Mouse (Mus musculus): ENCODE measurements around the gene Mras. TPM values are rescaled to one million over a fixed set of nuclear protein-coding genes. Genes with fewer than 3 reads are reported as not detected.
A peak's percentile ranks its signal among the peaks of the same experiment; 100 is the strongest.

Gene Mras
- polyA plus RNA-seq (2016; fragmentation: Nextera tagmentation; extraction: Ambion mirVana) = 28.1 and 36.2 TPM in 2 replicates

DNA sequence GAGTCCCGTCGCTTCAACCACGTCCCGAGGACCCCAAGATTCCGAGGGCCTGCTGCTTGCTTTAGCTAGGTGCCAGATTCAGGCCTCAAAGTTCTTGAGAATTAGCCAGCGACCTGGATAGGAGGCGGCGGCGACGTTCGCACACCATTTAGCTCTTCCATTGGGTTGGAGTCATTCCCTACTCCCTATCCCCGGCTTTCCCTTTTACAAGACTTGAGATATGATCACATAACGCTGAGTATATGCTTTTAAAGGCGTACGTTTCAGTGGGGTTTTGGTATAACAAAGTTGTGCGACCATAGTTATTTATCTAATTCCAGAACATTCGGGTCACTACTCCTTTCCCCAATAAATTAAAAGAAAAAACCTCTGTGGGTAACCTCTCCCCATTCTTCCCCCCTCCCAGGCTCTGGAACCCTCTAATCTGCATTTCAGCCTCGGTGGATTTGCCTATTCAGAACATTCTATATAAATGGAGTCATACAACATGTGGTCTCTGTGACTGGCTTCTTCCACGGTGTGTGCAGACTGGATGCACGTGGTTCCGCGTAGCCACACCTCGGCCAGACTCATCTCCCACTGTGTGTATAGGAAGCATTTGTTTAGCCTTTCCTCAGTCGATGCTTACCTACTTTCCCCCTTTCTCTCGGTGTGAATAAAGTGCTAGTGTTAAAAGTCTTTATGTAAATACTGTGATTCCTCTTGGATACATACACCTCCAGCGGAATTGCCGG is at the start of gene Mras:
Gene Mras, minus strand, starts transcription at position 351 of the 734 bp plus-strand sequence.
- peak within 1 kb of the TSS; percentile 90 for H3K9ac ChIP-seq
- peak within 1 kb of the TSS; percentile 76 for H3K4me3 ChIP-seq
- peaks cover 32% of the 10 kb centered on the region for H3K4me1 ChIP-seq
- peak within 1 kb of the TSS; percentile 84 for H3K4me2 ChIP-seq (replicated peaks)
- peaks cover 20% of the 10 kb centered on the region for H3K27me3 ChIP-seq
- peak within 1 kb of the TSS; percentile 89 for H3K27ac ChIP-seq
- ATAC-seq (ENCODE audit: low FRiP score) = peak; percentile 5; the same call in 1 of the 2 replicates
- WGBS = 18% methylated on average over 27 of the region's 27 CpGs
- H3K36me3 ChIP-seq = no peaks in the 10 kb centered on the region
- no peaks in the 10 kb centered on the region for H3K9me3 ChIP-seq (replicated peaks)

GRCm38 (mm10) chr9:99485144-99485543 is 48.0 kb upstream of the Mras start:
- WGBS = 96% methylated on average over 4 of the region's 4 CpGs
- Histone ChIP-seq H3K4me3 (no peak overlapping the region), H3K9me3 (replicated peaks) (no peaks in the 10 kb centered on the region), H3K27ac (no peak overlapping the region), H3K36me3 (peaks cover 85% of the 10 kb centered on the region), H3K4me2 (replicated peaks) (no peak overlapping the region), H3K9ac (no peak overlapping the region), H3K27me3 (no peaks in the 10 kb centered on the region), H3K4me1 (no peaks in the 10 kb centered on the region)
- ATAC-seq (ENCODE audit: low FRiP score) = no peak

DNA sequence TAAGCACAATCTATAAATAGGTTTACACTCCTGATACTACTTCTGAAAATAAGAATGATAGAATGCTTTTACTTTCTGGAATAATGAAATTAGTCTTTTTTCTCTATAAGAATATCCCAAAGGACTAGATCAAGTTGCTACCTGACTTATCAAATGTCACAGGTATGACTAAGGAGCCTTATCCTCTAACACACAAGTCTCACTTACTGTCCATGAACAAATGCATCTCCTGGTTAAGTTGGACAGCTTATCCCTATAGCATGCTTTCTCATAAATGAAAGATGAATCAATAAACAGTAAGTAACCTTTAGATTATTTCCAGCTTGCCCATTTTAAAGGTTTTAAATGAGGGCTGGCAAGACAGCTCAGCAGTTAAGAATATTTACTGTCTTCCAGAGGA is 47.5 kb upstream of the Mras start:
- Histone ChIP-seq H3K4me2 (replicated peaks) (no peak overlapping the region), H3K27ac (no peak overlapping the region), H3K9ac (no peak overlapping the region), H3K4me3 (no peak overlapping the region), H3K9me3 (replicated peaks) (no peaks in the 10 kb centered on the region), H3K27me3 (no peaks in the 10 kb centered on the region), H3K4me1 (no peaks in the 10 kb centered on the region), H3K36me3 (peaks cover 81% of the 10 kb centered on the region)
- ATAC-seq (ENCODE audit: low FRiP score) = no peak

GRCm38 (mm10) chr9:99483191-99483590 is 46.0 kb upstream of the Mras start:
- ATAC-seq (ENCODE audit: low FRiP score) = no peak
- no peaks in the 10 kb centered on the region for H3K27me3 ChIP-seq
- H3K4me3 ChIP-seq = no peak overlapping the region
- 94% methylated on average over 4 of the region's 4 CpGs for WGBS
- H3K36me3 ChIP-seq = peaks cover 76% of the 10 kb centered on the region
- H3K4me1 ChIP-seq = no peaks in the 10 kb centered on the region
- H3K27ac ChIP-seq = no peak overlapping the region
- no peak overlapping the region for H3K9ac ChIP-seq
- no peaks in the 10 kb centered on the region for H3K9me3 ChIP-seq (replicated peaks)
- H3K4me2 ChIP-seq (replicated peaks) = no peak overlapping the region

DNA sequence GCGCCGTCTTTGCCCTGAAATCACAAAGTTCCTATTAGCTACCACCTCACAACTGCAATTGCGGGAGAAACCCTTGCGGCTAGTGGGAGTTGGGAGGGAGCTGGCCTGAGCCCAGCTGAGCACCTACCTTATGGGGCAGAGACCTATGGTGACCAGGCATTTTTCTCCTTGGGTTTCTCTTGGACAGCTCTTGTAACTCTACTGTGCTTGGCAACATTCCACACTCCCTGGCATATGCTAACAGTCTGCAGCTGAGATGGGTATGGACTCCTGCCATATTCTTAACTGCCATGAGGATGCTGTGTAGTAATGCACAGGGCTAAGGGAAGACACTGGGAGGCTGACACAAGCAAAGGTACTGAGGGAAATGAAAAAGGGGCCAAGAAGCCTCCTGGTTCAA is 43.6 kb upstream of the Mras start:
- Histone ChIP-seq H3K9me3 (replicated peaks) (no peaks in the 10 kb centered on the region), H3K4me3 (no peak overlapping the region), H3K36me3 (peaks cover 63% of the 10 kb centered on the region), H3K27ac (no peak overlapping the region), H3K27me3 (no peaks in the 10 kb centered on the region), H3K4me1 (no peaks in the 10 kb centered on the region), H3K9ac (0 out of 2 replicates have a peak overlapping the region, but pooled peaks have one; percentile 27), H3K4me2 (replicated peaks) (no peak overlapping the region)
- no peak for ATAC-seq (ENCODE audit: low FRiP score)
- WGBS = 97% methylated on average over 4 of the region's 4 CpGs

DNA sequence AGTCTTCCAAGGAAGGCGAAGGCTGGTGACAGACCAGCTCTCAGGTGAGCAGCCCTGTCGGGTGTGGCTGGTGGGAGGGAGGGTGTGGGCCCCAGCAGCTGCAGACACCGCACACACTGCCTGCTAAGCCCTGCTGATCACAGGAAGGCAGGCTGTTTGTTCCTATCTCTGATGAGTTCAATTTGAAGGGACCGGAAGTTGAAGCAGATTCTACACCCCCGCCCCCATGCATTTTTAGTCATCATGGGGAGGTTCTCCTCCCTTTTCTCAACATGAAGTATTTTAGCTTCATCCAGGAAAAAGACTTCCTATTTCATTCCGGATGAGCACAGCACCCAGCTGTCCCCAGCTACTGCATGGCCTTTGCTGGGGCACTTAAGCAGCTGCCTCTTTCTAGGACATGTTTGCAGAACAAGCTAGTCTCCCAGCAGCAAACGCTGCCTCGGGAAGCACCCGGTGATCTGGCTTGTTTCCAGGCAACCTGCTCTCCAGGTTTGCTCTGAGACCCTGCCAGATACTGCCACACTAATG is 42.1 kb upstream of the Mras start:
- no peak for ATAC-seq (ENCODE audit: low FRiP score)
- Histone ChIP-seq H3K27me3 (no peaks in the 10 kb centered on the region), H3K4me3 (no peak overlapping the region), H3K9me3 (replicated peaks) (no peaks in the 10 kb centered on the region), H3K4me2 (replicated peaks) (no peak overlapping the region), H3K36me3 (peaks cover 67% of the 10 kb centered on the region), H3K9ac (no peak overlapping the region), H3K4me1 (no peaks in the 10 kb centered on the region), H3K27ac (no peak overlapping the region)
- 83% methylated on average over 9 of the region's 9 CpGs for WGBS

GRCm38 (mm10) chr9:99471334-99471733 is 34.2 kb upstream of the Mras start:
- no peak overlapping the region for H3K27ac ChIP-seq
- peaks cover 20% of the 10 kb centered on the region for H3K36me3 ChIP-seq
- no peaks in the 10 kb centered on the region for H3K27me3 ChIP-seq
- H3K4me1 ChIP-seq = peaks cover 3% of the 10 kb centered on the region; the same call in 1 of the 2 replicates
- no peak overlapping the region for H3K9ac ChIP-seq
- 86% methylated on average over 7 of the region's 7 CpGs for whole genome bisulfite sequencing
- no peak overlapping the region for H3K4me2 ChIP-seq (replicated peaks)
- no peak for ATAC-seq (ENCODE audit: low FRiP score)
- H3K4me3 ChIP-seq = no peak overlapping the region
- no peaks in the 10 kb centered on the region for H3K9me3 ChIP-seq (replicated peaks)

DNA sequence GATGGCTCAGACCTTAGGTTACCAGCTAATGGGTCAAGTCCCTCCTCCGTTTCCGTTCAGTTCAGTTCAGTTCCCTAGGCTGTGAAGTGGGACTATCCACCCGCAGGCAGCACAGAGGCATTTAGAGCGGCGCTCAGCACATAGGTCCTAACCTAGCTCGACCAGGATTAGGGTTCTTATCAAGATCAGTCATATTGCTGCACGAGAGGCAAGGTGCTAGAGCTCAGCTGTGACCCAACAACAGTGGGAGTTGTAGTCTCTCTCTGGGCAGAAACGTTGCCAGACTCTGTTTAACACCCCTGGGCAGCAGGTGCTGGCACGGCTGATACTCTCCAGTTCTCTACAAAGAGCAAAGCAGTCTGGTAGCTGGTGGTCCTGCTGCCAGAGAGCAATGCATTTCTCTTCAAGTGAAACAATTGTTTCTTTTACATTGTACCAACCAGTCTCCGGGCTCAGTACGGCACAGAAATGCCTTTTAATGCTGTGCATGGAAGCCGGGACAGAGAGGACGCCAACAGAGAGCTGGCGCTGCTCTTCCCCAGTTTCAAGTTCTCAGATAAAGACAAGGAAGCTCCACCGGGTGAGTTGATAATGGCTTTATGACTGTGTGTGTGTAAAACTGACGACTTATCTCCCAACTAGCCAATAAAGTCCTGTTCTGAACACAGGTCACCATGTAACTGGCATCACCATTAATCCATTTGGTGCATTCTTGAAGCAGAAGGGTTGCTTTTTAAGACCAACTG is 33.3 kb upstream of the Mras start:
- H3K9ac ChIP-seq = no peak overlapping the region
- H3K9me3 ChIP-seq (replicated peaks) = no peaks in the 10 kb centered on the region
- WGBS = 80% methylated on average over 16 of the region's 16 CpGs
- no peak overlapping the region for H3K4me3 ChIP-seq
- H3K27me3 ChIP-seq = no peaks in the 10 kb centered on the region
- ATAC-seq (ENCODE audit: low FRiP score) = no peak
- H3K27ac ChIP-seq = no peak overlapping the region
- peaks cover 3% of the 10 kb centered on the region; the same call in 1 of the 2 replicates for H3K4me1 ChIP-seq
- peaks cover 11% of the 10 kb centered on the region for H3K36me3 ChIP-seq
- no peak overlapping the region for H3K4me2 ChIP-seq (replicated peaks)

- Histone ChIP-seq H3K36me3 (peaks cover 4% of the 10 kb centered on the region; the same call in 1 of the 2 replicates), H3K9me3 (replicated peaks) (no peaks in the 10 kb centered on the region), H3K4me2 (replicated peaks) (no peak overlapping the region), H3K9ac (no peak overlapping the region), H3K27ac (no peak overlapping the region), H3K4me1 (peaks cover 3% of the 10 kb centered on the region; the same call in 1 of the 2 replicates), H3K27me3 (no peaks in the 10 kb centered on the region), H3K4me3 (no peak overlapping the region)
- no peak for ATAC-seq (ENCODE audit: low FRiP score)
- WGBS = 75% methylated on average over 8 of the region's 8 CpGs
Observed at GRCm38 (mm10) chr9:99469681-99470273, 32.6 kb upstream of the Mras start.

GRCm38 (mm10) chr9:99468572-99468971 is 31.4 kb upstream of the Mras start:
- Histone ChIP-seq H3K4me3 (no peak overlapping the region), H3K9ac (no peak overlapping the region), H3K27me3 (no peaks in the 10 kb centered on the region), H3K4me2 (replicated peaks) (no peak overlapping the region), H3K4me1 (peaks cover 3% of the 10 kb centered on the region; the same call in 1 of the 2 replicates), H3K9me3 (replicated peaks) (no peaks in the 10 kb centered on the region), H3K27ac (no peak overlapping the region), H3K36me3 (no peaks in the 10 kb centered on the region)
- ATAC-seq (ENCODE audit: low FRiP score) = no peak
- WGBS = 81% methylated on average over 9 of the region's 9 CpGs

GRCm38 (mm10) chr9:99464876-99465275 is 27.7 kb upstream of the Mras start:
- no peaks in the 10 kb centered on the region for H3K36me3 ChIP-seq
- H3K4me3 ChIP-seq = no peak overlapping the region
- H3K4me2 ChIP-seq (replicated peaks) = no peak overlapping the region
- ATAC-seq (ENCODE audit: low FRiP score) = no peak
- no peak overlapping the region for H3K9ac ChIP-seq
- H3K27me3 ChIP-seq = no peaks in the 10 kb centered on the region
- H3K4me1 ChIP-seq = no peaks in the 10 kb centered on the region
- WGBS = 87% methylated on average over 6 of the region's 6 CpGs
- H3K9me3 ChIP-seq (replicated peaks) = no peaks in the 10 kb centered on the region
- no peak overlapping the region for H3K27ac ChIP-seq

- 96% methylated on average over 4 of the region's 4 CpGs for WGBS
- Histone ChIP-seq H3K4me2 (replicated peaks) (no peak overlapping the region), H3K27ac (no peak overlapping the region), H3K27me3 (peaks cover 3% of the 10 kb centered on the region), H3K9me3 (replicated peaks) (no peaks in the 10 kb centered on the region), H3K9ac (no peak overlapping the region), H3K36me3 (no peaks in the 10 kb centered on the region), H3K4me3 (no peak overlapping the region), H3K4me1 (no peaks in the 10 kb centered on the region)
- ATAC-seq (ENCODE audit: low FRiP score) = no peak
Observed at GRCm38 (mm10) chr9:99459730-99460129, 22.5 kb upstream of the Mras start.

Measured in hindbrain, embryonic 12.5 days (tissue).